Mouse (Mus musculus) thymus, postnatal 14 days (tissue): ENCODE results near the gene Gm2696.

Source experiments
- DNase-seq: peaks from one replicate; pipeline ENCODE4 v3.0.0; 2021

Gm2696 gene

DNA sequence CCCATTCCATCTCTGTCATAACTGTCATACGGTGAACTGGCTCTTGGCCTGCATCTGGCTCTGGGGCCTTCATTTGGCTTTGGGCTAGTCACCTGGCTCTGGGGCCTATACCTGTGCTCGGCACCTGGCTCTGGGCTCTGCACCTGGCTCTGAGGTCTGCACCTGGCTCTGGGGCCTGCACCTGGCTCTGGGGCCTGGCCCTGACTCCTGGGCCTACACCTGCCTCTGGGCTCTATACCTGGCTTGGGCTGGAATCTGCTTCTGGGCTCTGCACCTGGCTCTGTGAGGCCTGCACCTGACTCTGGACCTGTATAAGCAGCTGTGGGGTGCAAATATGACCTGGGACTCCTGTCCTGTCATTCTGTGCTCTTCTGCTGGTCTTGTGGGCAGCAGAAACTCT lies 33.1 kb downstream of the Gm2696 start:
- DNase-seq: no peak

DNA sequence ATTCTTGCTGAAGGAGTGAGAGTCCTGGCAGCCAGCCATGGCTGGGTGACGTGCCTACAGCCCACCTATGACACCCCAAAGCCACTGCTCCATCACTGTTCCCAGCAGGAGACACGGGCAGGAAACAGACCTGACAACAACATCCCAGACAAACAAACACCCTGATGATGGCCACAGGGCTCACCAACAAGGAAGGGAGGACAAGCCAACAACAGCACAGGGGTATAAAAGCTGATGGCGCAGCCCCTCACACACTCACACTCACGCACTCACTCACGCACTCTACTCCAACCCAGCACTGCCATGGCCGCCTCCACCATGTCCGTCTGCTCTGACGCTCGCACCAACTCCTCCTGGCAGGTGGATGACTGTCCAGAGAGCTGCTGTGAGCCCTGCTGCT lies 38.1 kb downstream of the Gm2696 start, which contains the start of gene Gm10318:
TSS of gene Gm10318 (plus strand) at position 301 of the 400 bp plus-strand sequence.
- no peak for DNase-seq

DNA sequence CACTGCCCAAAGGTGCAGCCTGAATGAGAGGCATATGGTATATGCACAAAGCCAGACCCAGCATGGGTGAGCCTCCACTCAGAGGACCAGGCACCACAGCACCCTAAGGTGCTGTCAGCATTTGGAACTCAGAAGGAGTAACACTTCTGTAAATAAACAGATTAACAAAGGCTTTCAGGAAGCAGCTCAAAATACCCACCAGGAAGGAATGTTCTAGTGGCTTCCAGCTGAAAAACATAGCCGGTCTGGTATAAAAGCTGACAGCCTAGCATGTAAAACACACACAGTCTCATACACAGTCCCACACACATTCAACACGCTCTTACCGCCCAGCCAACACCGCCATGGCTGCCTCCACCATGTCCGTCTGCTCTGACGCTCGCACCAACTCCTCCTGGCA lies 47.2 kb downstream of the Gm2696 start, which contains the start of gene Gm3285:
TSS of gene Gm3285 (plus strand) at position 301 of the 400 bp plus-strand sequence.
- no peak for DNase-seq

DNA sequence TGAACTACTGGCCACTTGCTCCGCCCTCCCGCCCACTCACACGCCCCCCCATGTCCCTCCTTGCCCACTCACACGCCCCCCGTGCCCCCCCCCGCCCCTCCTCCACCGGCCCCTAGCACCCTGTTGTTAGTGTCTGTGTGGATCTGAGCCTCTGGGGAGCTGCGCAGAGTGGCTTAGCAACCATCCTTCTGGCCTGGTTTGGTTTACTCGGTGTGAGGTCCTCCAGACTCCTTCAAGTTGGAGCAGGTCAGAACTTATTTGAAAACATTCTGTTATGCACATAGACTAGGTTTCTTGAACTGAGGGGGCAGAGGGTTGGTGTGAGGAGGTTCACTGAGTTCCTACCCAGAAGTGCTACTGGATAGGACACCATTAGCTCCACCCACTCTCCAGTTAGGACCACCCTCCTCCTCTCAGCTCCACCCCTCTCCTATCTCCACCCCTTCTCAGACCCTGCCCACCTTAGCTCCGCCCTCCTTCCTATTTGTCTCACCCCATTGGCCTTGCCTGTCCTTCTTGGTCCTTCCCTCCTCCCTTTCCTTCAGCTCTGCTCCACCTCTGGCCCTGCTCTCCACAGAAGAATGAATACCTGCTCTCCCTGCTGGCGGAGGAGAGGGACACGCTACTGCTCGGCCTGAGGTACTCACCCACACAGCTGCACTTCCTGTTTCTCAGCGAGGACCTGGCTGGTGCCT lies 49.7 kb downstream of the Gm2696 start:
- peak; percentile 54 for DNase-seq

DNA sequence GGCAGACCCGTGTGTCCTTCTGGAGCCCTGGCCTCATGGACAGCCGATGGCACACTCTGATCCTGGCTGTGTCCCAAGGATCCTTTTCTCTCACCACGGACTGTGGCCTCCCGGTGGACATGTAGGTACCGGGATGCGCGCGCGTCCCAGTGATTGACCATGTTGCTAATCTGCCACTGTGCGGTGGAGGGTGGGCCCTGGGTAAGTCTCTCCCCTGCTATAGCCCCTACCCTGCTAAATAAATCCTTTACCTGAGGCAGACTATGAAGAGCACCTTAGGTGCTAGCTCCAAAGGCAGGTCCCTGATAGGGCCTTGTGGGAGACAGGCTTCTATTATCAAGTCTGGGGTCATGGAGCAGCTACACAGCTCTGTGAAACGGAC lies 50.3 kb downstream of the Gm2696 start:
- no peak for DNase-seq

DNA sequence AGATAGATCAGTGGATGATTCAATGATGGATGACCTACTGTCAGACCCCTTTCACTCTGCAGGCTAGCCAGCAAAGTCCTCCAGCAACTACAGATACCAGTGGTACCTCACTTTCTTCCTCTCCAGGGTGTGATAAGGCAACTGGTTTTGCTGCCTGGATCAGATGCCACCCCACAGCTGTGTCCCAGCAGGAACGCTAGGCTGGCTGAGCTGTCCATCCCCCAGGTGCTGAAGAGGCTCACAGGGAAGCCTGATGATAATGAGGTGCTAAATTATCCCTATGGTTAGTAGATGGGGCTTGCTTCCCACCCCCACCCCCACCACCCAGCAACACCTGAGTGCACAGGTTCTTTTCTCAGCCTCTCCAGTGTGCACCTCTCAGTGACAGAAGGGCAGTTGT lies 53.1 kb downstream of the Gm2696 start:
- DNase-seq: no peak

DNA sequence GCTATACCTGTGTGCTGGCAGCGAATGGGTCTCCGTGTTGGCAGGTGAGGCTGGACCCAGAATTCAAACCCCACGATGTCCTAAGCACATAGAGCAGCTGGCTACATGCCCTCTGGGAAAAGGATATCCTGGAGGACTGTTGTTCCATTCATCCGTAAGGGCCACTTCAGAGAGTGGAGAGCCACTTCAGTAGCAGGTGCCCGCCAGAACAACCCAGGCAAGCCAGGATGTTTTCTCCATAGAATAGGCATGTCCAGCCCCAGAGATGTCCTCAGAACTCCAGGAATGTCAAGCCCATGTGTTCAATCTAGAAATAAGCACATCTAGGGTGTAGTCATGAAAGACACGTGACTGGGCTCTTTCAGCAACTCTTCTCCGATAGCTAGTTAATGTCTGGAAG lies 55.2 kb downstream of the Gm2696 start:
- DNase-seq: no peak

DNA sequence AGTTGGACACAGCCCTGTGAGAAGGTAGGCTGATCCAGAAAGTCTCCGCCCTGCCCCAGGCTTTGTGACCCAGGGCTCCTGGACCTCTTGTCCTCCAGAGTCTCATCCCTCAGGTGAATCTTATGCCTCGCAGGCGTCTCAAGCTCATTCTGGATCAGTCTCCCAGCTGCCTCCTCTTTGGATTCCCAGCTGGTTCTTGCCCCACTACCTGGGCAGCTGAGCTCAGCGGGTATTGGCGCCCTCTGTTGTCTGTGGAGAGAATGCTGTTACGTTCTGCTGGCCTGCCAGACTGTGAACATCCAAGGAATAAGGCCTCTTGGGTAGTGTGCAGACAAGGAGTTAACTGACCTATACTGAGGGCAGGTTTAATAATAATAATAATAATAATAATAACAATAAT lies 64.5 kb downstream of the Gm2696 start:
- DNase-seq: peak; percentile 28

DNA sequence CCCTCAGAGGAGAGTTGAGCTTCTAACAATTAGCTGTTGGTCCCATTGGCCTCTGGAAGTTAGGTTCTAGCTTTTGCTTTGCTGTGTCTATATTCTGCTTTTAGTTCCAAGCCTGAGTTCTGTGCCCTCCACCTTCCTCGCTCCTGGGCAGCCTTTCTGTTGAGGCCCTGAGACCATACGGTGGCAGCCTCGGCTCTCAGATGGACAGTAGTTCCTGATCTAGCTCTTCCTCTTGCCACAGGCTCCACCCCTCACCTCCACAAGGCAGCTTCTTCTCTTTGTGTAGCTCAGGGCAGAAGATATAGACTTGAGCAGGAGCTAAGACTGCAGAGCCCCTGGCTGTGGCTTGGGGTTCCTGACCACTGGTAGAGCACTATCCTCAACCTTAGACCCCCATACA lies 65.8 kb downstream of the Gm2696 start:
- DNase-seq: no peak

DNA sequence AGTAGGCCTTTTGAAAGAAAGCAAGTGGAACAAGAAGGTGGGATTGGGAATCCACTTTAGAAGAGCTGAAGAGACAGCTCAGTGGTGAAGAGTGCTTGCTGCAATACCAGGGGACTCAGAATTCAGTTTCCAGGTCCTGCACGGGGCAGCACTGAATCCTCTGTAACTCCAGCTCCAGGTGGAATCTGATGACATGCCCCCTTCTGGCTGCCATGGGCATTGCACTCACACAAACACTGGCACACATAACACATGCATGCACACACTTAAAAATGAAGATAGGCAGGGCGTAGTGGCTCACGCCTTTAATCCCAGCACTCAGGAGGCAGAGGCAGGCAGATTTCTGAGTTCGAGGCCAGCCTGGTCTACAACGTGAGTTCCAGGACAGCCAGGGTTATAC lies 68.1 kb downstream of the Gm2696 start:
- no peak for DNase-seq
